Mouse (Mus musculus) heart, postnatal 0 days (tissue): ENCODE measurements around the gene Olfr830.
"Not testable (repeated sequence)": the region's sequence is repeated elsewhere in the genome, so short reads cannot be mapped to it uniquely, and the experiment has no call there.

Experiments used
- CTCF ChIP-seq: IDR thresholded peaks from 2 replicates; pipeline ENCODE4 v1.5.1; 2016; ENCODE audit warnings: antibody characterized with exemption, control low read depth, low read depth
- EP300 ChIP-seq: IDR thresholded peaks from 2 replicates; pipeline ENCODE4 v1.6.1; 2016; ENCODE audit warnings: antibody characterized with exemption, low read depth

DNA sequence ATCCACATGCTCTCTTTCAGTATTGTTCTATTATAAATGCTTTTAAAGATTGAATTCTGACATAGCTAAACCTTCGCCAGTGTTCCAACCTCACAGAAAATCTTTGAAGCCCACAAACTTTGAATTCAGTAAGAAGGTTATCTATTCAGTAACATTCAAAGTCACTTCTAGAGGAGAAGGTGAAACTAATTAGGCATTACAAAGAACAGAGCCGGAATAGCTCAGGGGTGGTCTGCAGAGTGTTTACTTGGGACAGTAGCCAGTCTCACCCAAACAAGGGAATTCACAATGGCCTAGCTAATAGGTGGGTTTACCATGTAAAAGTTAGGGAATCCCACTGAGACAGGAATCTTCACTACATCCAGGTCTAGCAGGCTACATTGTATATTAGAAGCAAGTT, 33.2 kb downstream of the Olfr830 start:
- not testable (repeated sequence) for TF ChIP-seq CTCF, EP300
